Mouse (Mus musculus): ENCODE measurements at regions not wholly inside any gene's neighbourhood (a gene's known extent, or its start where the extent isn't known, plus 50 kb on each side); places are given as distances from the start of the nearest gene placed in this dataset.

GRCm38 (mm10) chr7:83078695-83079094 is 211.6 kb downstream of the Mex3b start:
- TF ChIP-seq CTCF (IDR thresholded peaks at IDR 0.05; ENCODE audit: borderline replicate concordance, extremely low read depth, insufficient read depth, insufficient read length) (no peak), POLR2A (IDR thresholded peaks at IDR 0.05; ENCODE audit: borderline replicate concordance, extremely low read depth, insufficient read depth, insufficient read length, poor library complexity, severe bottlenecking) (no peak)

All from brain, embryonic 14.5 days (tissue).